Mouse (Mus musculus) hindbrain, embryonic 16.5 days (tissue): Measurements from ENCODE around the gene Hmbs. TPM values are rescaled to one million over a fixed set of nuclear protein-coding genes. Genes with fewer than 3 reads are reported as not detected.
A peak's percentile ranks its signal among the peaks of the same experiment; 100 is the strongest.
"Not testable (repeated sequence)": the region's sequence is repeated elsewhere in the genome, so short reads cannot be mapped to it uniquely, and the experiment has no call there.

ENCODE experiments used
- ATAC-seq: fragments of 200-750 bp; cut with Nextera tagmentation; 2 replicates; pipeline ENCODE4 v1.8.0; 2017; ENCODE audit warnings: moderate TSS enrichment, moderate library complexity
- H3K27ac ChIP-seq: fragments of 300-500 bp; sonication (generic); 2 replicates; pipeline ENCODE4 v1.5.1; 2014; ENCODE audit warnings: low read depth, mild to moderate bottlenecking, control low read depth, low read length, moderate library complexity
- H3K27me3 ChIP-seq: fragments of 300-500 bp; sonication (generic); replicated peaks from 2 replicates; pipeline ENCODE4 v1.6.1; 2014; ENCODE audit warnings: low read length; ENCODE audit not compliant: control insufficient read depth, insufficient read depth
- H3K36me3 ChIP-seq: fragments of 300-500 bp; sonication (generic); 2 replicates; pipeline ENCODE4 v1.6.1; 2014; ENCODE audit warnings: mild to moderate bottlenecking, low read length, moderate library complexity, mixed read lengths; ENCODE audit not compliant: control insufficient read depth, insufficient read depth
- H3K4me1 ChIP-seq: fragments of 300-500 bp; sonication (generic); 2 replicates; pipeline ENCODE4 v1.6.1; 2014; ENCODE audit warnings: low read depth, low read length; ENCODE audit not compliant: control insufficient read depth, insufficient read depth
- H3K4me2 ChIP-seq: fragments of 300-500 bp; sonication (generic); 2 replicates; pipeline ENCODE4 v1.6.1; 2014; ENCODE audit warnings: mild to moderate bottlenecking, low read length, control low read depth, moderate library complexity
- H3K4me3 ChIP-seq: fragments of 300-500 bp; sonication (generic); 2 replicates; pipeline ENCODE4 v1.5.1; 2014; ENCODE audit warnings: mild to moderate bottlenecking, low read length, control low read depth, moderate library complexity
- H3K9ac ChIP-seq: fragments of 300-500 bp; sonication (generic); 2 replicates; pipeline ENCODE4 v1.6.1; 2014; ENCODE audit warnings: low read depth, mild to moderate bottlenecking, control low read depth, low read length, moderate library complexity
- H3K9me3 ChIP-seq: fragments of 300-500 bp; sonication (generic); 2 replicates; pipeline ENCODE4 v1.6.1; 2014; ENCODE audit warnings: mild to moderate bottlenecking, low read length, moderate library complexity; ENCODE audit not compliant: control insufficient read depth
- WGBS: fragments of 180-500 bp; shearing (Covaris S2); extraction: QIAGEN DNeasy Blood & Tissue Kit; methylation state at CpG from one replicate; pipeline ENCODE4 v1.1.7; 2014; 5-methylcytosine and 5-hydroxymethylcytosine counted together
- polyA plus RNA-seq: library from polyadenylated mRNA; unstranded; fragments of >200 nt; fragmentation: Nextera tagmentation; extraction: Ambion mirVana; gene quantifications from 2 replicates; pipeline ENCODE4 v1.2.1, GENCODE M21; 2015

The Hmbs gene
- polyA plus RNA-seq, 1 experiment from 2014 or later, result 67.4 TPM

- no peak for ATAC-seq
- Histone ChIP-seq H3K27me3 (no peaks in the 10 kb centered on the region), H3K4me2 (peak overlapping the region; percentile 89; the same call in 1 of the 2 replicates), H3K36me3 (peaks cover 11% of the 10 kb centered on the region), H3K4me1 (peaks cover 21% of the 10 kb centered on the region), H3K27ac (no peak overlapping the region), H3K9ac (no peak overlapping the region), H3K4me3 (no peak overlapping the region), H3K9me3 (no peaks in the 10 kb centered on the region)
- 67% methylated on average over 9 of the region's 9 CpGs for WGBS
Measured at GRCm38 (mm10) chr9:44337436-44338169, 6.4 kb downstream of the Hmbs start.

GRCm38 (mm10) chr9:44336964-44337363 lies 7.1 kb downstream of the Hmbs start:
- no peaks in the 10 kb centered on the region for H3K27me3 ChIP-seq
- H3K9ac ChIP-seq, result peak overlapping the region; percentile 3; the same call in 1 of the 2 replicates
- H3K36me3 ChIP-seq, result peaks cover 14% of the 10 kb centered on the region
- no peak for ATAC-seq
- WGBS, result 76% methylated on average over 3 of the region's 3 CpGs
- H3K4me2 ChIP-seq, result peak overlapping the region; percentile 89
- peak overlapping the region; percentile 5; the same call in 1 of the 2 replicates for H3K4me3 ChIP-seq
- H3K4me1 ChIP-seq, result peaks cover 21% of the 10 kb centered on the region
- H3K9me3 ChIP-seq, result no peaks in the 10 kb centered on the region
- no peak overlapping the region for H3K27ac ChIP-seq

- Histone ChIP-seq H3K9ac (peak overlapping the region; percentile 3; the same call in 1 of the 2 replicates), H3K36me3 (peaks cover 18% of the 10 kb centered on the region), H3K4me3 (peak overlapping the region; percentile 5), H3K4me1 (peaks cover 21% of the 10 kb centered on the region), H3K4me2 (peak overlapping the region; percentile 89)
- H3K27ac ChIP-seq, H3K27me3 ChIP-seq, H3K9me3 ChIP-seq, ATAC-seq: not testable (repeated sequence)
- WGBS, result 31% methylated on average over 4 of the region's 4 CpGs
Measured at GRCm38 (mm10) chr9:44336513-44336912, 7.5 kb downstream of the Hmbs start.

GRCm38 (mm10) chr9:44336093-44336406 lies 8.0 kb downstream of the Hmbs start:
- H3K36me3 ChIP-seq, result peaks cover 20% of the 10 kb centered on the region
- H3K27ac ChIP-seq, result peak overlapping the region; percentile 92; the same call in 1 of the 2 replicates
- no peak for ATAC-seq
- 2% methylated on average over 5 of the region's 5 CpGs for WGBS
- no peaks in the 10 kb centered on the region for H3K27me3 ChIP-seq
- H3K4me3 ChIP-seq, result peak overlapping the region; percentile 80
- peak overlapping the region; percentile 84 for H3K9ac ChIP-seq
- H3K4me1 ChIP-seq, result peaks cover 21% of the 10 kb centered on the region
- peak overlapping the region; percentile 89 for H3K4me2 ChIP-seq
- H3K9me3 ChIP-seq, result no peaks in the 10 kb centered on the region

- Histone ChIP-seq H3K9ac (peak overlapping the region; percentile 84), H3K27ac (peak overlapping the region; percentile 92), H3K9me3 (no peaks in the 10 kb centered on the region), H3K4me1 (peaks cover 21% of the 10 kb centered on the region), H3K4me3 (peak overlapping the region; percentile 80), H3K36me3 (peaks cover 20% of the 10 kb centered on the region), H3K27me3 (no peaks in the 10 kb centered on the region), H3K4me2 (peak overlapping the region; percentile 89)
- no peak for ATAC-seq
- 0% methylated on average over 50 of the region's 50 CpGs for WGBS
Measured at GRCm38 (mm10) chr9:44335331-44336092, 8.5 kb downstream of the Hmbs start.

- peak within 1 kb of the TSS; percentile 84 for H3K9ac ChIP-seq
- H3K4me1 ChIP-seq, result peaks cover 21% of the 10 kb centered on the region
- H3K36me3 ChIP-seq, result peaks cover 20% of the 10 kb centered on the region
- H3K27ac ChIP-seq, result peak within 1 kb of the TSS; percentile 92
- under 1% methylated on average over 86 of the region's 91 CpGs for WGBS
- H3K4me3 ChIP-seq, result peak within 1 kb of the TSS; percentile 80
- ATAC-seq, result peak; percentile 97
- no peaks in the 10 kb centered on the region for H3K27me3 ChIP-seq
- H3K4me2 ChIP-seq, result peak within 1 kb of the TSS; percentile 89
- no peaks in the 10 kb centered on the region for H3K9me3 ChIP-seq
Measured at GRCm38 (mm10) chr9:44334396-44335330, 9.4 kb downstream of the Hmbs start, which contains the start of gene H2afx. Gene H2afx, plus strand, starts transcription at chr9:44334694.

- H3K9me3 ChIP-seq, result no peaks in the 10 kb centered on the region
- no peak overlapping the region for H3K4me2 ChIP-seq
- H3K4me3 ChIP-seq, result no peak overlapping the region
- no peaks in the 10 kb centered on the region for H3K27me3 ChIP-seq
- peaks cover 22% of the 10 kb centered on the region for H3K36me3 ChIP-seq
- peaks cover 21% of the 10 kb centered on the region for H3K4me1 ChIP-seq
- no peak overlapping the region for H3K9ac ChIP-seq
- no peak overlapping the region for H3K27ac ChIP-seq
- ATAC-seq, result no peak
- WGBS, result 94% methylated on average over 13 of the region's 13 CpGs
Measured at GRCm38 (mm10) chr9:44332918-44333638, 10.9 kb downstream of the Hmbs start.

- Histone ChIP-seq H3K9ac (no peak overlapping the region), H3K36me3 (peaks cover 22% of the 10 kb centered on the region), H3K4me1 (peaks cover 11% of the 10 kb centered on the region), H3K27ac (no peak overlapping the region), H3K9me3 (no peaks in the 10 kb centered on the region), H3K27me3 (no peaks in the 10 kb centered on the region), H3K4me2 (no peak overlapping the region), H3K4me3 (no peak overlapping the region)
- no peak for ATAC-seq
- WGBS, result 97% methylated on average over 6 of the region's 6 CpGs
Measured at GRCm38 (mm10) chr9:44330736-44331135, 13.3 kb downstream of the Hmbs start.
